Mouse (Mus musculus) c-Kit-positive CD71-positive TER-119-negative erythroid progenitor cells, embryonic 14.5 days (primary cell): ENCODE data around the gene Gm20662.

Experiments
- DNase-seq: peaks from one replicate; pipeline ENCODE4 v3.0.0-alpha.2; 2013; ENCODE audit warnings: low read depth

Gene Gm20662

GRCm38 (mm10) chr9:108053665-108054225, 57.6 kb downstream of the Gm20662 start:
- DNase-seq, result no peak

DNA sequence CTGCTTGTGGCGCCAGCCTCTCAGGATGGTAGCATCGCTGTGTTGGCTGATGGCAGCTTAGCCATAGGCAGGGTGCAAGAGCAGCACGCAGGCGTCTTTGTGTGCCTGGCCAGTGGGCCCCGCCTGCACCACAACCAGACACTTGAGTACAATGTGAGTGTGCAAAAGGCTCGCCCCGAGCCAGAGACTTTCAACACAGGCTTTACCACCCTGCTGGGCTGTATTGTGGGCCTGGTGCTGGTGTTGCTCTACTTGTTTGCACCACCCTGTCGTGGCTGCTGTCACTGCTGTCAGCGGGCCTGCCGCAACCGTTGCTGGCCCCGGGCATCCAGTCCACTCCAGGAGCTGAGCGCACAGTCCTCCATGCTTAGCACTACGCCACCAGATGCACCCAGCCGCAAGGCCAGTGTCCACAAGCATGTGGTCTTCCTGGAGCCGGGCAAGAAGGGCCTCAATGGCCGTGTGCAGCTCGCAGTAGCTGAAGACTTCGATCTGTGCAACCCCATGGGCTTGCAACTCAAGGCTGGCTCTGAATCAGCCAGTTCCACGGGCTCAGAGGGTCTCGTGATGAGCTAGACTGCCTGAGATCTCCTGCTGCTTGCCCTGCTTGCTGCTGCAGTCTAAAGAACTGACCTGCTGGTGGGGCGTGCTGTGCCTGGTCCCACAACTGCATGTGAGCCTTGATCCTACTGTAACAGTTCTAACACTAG, 58.3 kb downstream of the Gm20662 start:
- DNase-seq, result no peak

DNA sequence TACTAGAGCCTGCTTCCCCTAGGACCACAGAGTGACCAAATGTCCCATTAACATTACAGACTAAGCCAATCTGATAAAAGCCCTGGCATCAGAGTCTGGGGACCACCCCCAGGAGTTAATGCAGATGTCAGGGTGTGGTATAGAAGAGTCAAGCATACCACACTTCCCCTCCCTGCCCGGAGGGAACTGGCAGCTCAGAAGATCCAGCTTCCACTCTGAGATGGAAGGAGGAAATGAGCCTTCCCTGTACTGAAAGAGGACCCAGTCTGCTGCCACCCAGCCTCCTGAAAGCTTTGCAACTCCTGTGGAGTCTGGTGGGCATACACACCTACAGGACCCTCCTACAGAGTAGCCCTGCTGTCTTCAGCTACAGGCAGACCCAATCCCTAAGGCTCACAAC, 58.9 kb downstream of the Gm20662 start:
- DNase-seq, result no peak

GRCm38 (mm10) chr9:108055661-108056237, 59.6 kb downstream of the Gm20662 start:
- DNase-seq, result no peak

DNA sequence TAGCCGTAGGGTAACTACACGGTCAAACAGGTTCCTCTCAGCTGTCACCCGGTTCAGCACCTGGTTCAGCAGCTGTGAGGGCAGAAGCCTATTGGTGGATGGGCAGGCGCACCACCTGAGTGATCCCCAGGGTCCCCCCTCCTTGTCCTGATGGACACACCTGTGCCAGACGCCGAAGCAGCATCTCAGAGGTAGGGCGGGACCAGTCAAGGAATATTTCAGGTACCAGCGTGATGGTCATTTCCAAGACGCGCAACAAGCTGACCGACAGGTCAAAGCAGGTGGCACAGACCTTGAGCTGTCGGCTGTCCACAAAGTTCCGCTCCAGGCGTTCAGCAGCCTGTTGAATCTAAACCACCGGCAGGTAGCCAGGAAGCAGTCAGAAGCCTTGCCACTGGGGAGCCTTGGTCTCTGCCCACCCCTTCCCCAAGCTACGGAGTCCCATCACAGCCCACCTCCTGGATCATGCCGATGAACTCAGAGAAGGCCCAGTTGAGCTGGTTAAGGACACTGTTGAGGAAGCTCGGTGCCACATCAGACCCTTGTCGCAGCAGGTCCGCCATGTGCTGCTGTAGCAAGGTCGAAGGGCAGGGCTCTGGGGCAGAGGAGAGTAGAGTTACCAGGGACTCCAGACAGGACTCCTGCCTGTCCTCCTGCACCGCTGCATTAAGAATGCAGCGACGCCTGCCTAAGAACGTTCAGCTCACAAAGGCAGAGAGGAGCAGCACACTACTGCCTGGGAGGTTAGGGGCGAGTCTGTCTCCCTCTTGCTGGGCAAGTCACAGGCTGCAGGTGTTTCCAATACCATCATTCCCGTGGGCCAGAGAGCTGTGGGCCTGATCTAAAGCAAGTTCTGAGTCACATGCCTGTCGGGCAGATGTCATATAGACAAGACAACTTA, 60.5 kb downstream of the Gm20662 start:
- no peak for DNase-seq

GRCm38 (mm10) chr9:108057262-108057562, 61.1 kb downstream of the Gm20662 start:
- no peak for DNase-seq

DNA sequence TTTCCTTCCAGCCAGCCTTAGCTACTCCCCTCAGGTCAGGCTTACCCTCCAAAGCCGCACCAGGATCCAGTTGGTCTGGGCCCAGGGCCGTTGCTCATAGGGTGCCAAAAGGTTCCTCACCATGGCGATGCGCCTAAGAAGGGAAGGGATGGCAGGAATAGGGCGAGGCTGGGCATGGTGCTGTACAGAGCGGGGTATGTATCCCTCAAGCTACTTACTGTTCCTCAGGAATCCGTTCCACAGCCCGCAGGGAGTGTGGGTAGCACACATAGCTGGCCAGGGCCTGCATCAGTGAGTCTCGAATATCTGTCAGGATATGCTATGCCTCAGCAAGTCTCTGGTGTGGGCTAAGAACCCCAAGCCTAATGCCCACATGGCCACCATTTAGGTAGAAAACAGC, 62.1 kb downstream of the Gm20662 start:
- no peak for DNase-seq

- no peak for DNase-seq
Measured at GRCm38 (mm10) chr9:108062142-108062541, 66.0 kb downstream of the Gm20662 start.

DNA sequence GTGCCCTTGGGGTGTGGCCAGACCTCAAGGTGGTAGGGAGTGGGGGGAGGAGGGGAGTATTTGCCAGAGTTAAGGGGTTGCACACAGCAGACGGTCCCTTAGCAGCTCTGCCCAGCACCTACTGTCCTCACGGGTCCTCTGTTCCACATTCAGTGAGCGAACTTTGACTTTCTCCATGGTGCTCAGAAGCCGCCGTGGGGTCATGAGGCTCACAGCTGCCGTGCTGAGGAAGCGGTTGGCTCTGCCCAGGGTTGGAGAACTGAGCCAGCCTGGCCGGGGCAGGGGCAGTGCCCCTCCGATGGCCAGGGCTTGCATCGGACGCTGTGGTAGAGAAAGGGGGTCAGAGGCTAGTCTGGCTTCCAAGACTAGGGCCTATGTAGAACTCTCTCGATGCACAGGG, 67.2 kb downstream of the Gm20662 start:
- no peak for DNase-seq

DNA sequence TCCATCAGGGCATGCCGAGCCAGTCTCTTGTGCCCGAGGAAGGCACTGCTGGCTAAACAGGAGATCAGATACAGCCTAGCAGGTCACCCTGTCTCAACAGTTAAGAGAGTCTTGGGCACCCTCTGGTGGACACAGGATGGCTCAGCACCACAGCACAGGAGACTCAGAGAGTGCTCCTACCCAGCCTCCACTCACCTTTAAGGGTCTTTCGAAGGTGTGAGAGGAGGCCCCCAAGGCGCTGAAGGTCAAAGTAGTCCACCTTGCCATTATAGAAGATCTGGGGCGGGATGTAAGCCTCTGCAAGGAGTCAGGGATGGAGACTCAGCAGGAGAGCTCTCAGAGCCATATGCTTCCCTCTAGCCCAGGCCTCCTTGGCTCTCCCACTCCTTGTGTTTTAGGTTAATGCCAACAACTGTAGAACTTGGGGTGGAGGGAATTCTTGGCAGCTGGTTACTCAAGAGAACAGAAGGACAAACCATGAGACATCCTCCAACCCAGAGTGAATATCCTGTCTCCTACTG, 69.4 kb downstream of the Gm20662 start:
- DNase-seq, result peak; percentile 67

- DNase-seq, result no peak
Measured at GRCm38 (mm10) chr9:108067199-108067598, 71.0 kb downstream of the Gm20662 start.

DNA sequence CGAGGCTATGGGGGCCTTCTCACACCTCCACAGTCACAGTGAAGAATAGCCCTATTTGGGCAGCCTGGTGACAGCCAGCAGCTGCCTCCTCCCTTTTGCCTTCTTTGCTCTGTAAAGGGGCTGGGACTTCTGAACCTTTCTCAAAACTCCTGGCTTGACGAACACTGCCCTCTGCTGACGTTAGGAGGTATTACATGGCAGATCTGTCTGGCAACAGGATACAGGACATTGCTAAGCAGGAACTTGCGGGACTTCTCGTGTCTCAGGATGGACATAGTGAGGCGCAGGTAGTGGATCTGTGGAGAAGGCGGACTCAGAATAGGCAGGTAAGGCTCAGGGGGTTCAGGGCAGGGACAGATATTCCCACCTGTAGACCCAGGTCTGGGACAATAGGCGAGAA, 71.8 kb downstream of the Gm20662 start:
- DNase-seq, result peak; percentile 91

DNA sequence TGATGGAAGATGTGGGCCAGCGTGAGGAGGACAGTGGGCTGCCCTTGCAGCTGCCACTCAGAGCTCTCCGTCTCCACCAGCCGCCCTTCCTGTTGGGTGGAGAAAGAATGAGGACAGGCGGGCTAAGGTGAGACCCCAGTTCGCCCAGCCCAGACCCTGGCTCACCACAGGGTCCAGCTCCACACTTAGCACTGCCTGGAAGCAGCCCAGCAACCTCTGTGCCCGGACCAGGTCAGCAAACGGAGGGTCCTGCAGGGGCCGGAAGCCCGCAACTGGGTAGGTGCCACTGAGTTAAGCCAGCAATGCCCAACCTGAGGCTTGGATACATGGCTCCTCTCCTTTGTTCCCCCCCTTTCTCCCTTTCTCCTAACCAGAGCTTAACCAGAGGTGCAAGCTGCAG, 72.9 kb downstream of the Gm20662 start:
- no peak for DNase-seq

DNA sequence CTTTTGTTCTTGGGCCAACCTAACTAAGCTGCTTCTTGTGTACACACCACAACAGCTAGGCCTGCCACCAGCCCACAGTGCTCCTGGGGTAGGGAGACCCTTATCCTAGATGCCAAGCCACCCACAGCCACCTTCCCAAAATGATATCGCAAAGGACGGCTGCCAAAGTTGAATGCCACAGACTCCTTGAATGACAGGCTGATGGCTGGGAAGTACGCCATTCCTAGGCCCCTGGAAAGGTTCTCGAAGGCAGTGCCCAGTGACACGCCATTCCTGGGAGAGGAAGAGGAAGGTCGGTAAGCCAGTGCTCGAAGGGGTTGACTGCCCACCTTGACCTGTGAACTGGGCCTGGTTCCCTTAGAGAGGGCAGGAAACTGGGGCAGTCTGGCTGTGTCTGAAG, 73.4 kb downstream of the Gm20662 start:
- no peak for DNase-seq

DNA sequence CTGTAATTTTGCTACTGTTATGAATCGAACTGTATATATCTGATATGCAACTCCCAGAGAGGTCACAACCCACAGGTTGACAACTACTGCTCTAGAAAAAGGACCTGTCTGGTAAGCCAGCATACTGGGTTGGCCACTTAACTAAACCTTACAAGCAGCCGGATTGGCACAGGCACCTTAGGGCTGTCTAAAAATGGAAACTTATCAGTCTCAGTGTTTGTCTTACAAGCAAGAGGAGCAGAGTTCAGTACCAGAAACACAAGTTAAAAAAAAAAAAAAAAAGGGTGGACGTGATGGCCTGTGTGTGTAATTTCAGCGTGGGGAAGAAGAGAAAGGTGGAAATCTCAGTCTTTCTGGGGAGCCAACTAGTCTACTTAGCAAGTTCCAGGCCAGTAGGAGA, 75.7 kb downstream of the Gm20662 start:
- DNase-seq, result no peak

GRCm38 (mm10) chr9:108072481-108072924, 76.4 kb downstream of the Gm20662 start:
- no peak for DNase-seq

DNA sequence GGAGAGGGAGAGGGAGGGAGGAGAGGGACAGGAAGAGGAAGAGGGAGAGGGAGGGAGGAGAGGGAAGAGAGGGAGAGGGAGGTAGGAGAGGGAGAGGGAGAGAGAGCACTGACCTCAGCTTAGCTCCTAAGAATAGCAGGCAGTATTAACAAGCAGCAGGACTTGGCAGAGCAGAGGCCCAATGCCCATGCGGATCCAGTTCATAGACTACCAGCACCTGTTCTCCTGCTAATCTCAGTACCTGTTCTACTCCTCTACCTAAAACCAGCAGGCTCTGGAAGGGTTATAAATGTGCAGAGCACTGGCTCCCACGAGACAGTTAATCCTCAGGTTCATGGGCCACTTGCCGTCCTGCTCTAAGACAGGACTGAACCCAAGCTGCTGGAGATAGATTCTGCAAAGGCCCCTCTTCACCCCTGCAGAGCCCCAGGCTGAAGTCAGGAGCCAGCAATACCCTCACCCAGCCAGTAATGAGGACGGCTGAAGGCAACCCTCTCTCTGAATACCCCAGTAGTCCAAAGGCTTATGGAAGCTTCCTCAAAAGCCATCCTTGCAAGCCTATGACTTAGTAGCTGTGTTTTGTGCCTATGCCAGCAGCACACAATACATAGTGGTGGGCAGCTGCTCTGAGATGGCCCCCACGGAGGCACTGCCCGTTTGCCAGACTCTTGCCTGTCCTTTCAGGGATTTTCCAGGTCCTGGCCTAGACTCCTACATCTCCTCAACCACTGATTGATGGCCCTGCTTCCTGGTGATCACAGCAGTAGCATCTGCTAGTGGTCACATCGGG, 77.2 kb downstream of the Gm20662 start:
- no peak for DNase-seq

- DNase-seq, result peak; percentile 82
Measured at GRCm38 (mm10) chr9:108080168-108080567, 84.0 kb downstream of the Gm20662 start, which contains the start of gene Mst1. Gene Mst1, plus strand, starts transcription at chr9:108080436.

DNA sequence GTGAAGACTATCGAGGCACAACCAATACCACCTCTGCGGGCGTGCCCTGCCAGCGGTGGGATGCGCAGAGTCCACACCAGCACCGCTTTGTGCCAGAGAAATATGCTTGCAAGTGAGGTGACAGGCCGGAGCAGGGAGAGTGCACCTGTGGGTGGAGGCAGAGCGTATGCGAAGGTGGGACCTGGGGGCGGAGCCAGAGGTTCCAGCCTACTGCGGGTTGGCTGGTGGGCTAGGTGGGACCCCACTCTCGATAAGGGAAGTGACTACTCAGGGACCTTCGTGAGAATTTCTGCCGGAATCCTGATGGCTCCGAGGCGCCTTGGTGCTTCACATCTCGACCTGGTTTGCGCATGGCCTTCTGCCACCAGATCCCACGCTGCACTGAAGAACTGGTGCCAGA, 86.4 kb downstream of the Gm20662 start:
- DNase-seq, result no peak

- DNase-seq, result peak; percentile 54
Measured at GRCm38 (mm10) chr9:108082988-108083431, 86.9 kb downstream of the Gm20662 start, which contains the start of gene Rnf123. Gene Rnf123, minus strand, starts transcription at chr9:108083346.

GRCm38 (mm10) chr9:108083561-108083960, 87.4 kb downstream of the Gm20662 start:
- peak; percentile 37 for DNase-seq
